Mouse (Mus musculus) C2C12 (cell line): ENCODE data around the gene Hoxb7.

Experiments used
- CEBPB ChIP-seq: IDR thresholded peaks from one replicate; pipeline ENCODE4 v1.6.1; 2011; ENCODE audit warnings: low read depth, mild to moderate bottlenecking, control low read depth, moderate library complexity
- CTCF ChIP-seq: IDR thresholded peaks from one replicate; pipeline ENCODE4 v1.5.1; 2011; ENCODE audit not compliant: control insufficient read depth, insufficient read depth, insufficient read length
- FOSL1 ChIP-seq: IDR thresholded peaks from one replicate; pipeline ENCODE4 v1.8.0; 2011; ENCODE audit warnings: mild to moderate bottlenecking, low read length; ENCODE audit not compliant: poor library complexity, insufficient read depth, severe bottlenecking
- MAX ChIP-seq: IDR thresholded peaks from one replicate; pipeline ENCODE4 v1.6.1; 2011; ENCODE audit warnings: mild to moderate bottlenecking, control low read depth
- MYOG ChIP-seq: IDR thresholded peaks from one replicate; pipeline ENCODE4 v1.6.1; 2011; ENCODE audit not compliant: control insufficient read depth, insufficient read length; ENCODE audit errors: extremely low read depth
- USF1 ChIP-seq: IDR thresholded peaks from one replicate; pipeline ENCODE4 v1.6.1; 2011; ENCODE audit warnings: low read depth, mild to moderate bottlenecking, control low read depth, moderate library complexity

GRCm38 (mm10) chr11:96304381-96305195 is 18.2 kb downstream of the Hoxb7 start:
- no peak for TF ChIP-seq CTCF
- no peak for TF ChIP-seq CEBPB
- no peak for TF ChIP-seq USF1
- no peak for TF ChIP-seq MAX
- TF ChIP-seq FOSL1 = no peak
- TF ChIP-seq MYOG = no peak
